Mouse (Mus musculus) forebrain, embryonic 11.5 days (tissue): Measurements from ENCODE around the gene Setx. TPM values are rescaled to one million over a fixed set of nuclear protein-coding genes. Genes with fewer than 3 reads are reported as not detected.
"Not testable (repeated sequence)": the region's sequence is repeated elsewhere in the genome, so short reads cannot be mapped to it uniquely, and the experiment has no call there.

ENCODE experiments used
- ATAC-seq: fragments of 200-750 bp; cut with Nextera tagmentation; replicated peaks from 2 replicates; pipeline ENCODE4 v1.8.0; 2017; ENCODE audit warnings: moderate TSS enrichment; ENCODE audit not compliant: low FRiP score
- DNase-seq: peaks from one replicate; pipeline ENCODE4 v3.0.0-alpha.2; 2017; ENCODE audit warnings: low spot score
- H3K27ac ChIP-seq: fragments of 300-500 bp; sonication (generic); 2 replicates; pipeline ENCODE4 v1.5.1; 2014; ENCODE audit warnings: low read depth, low read length
- H3K27me3 ChIP-seq: fragments of 300-500 bp; sonication (generic); 2 replicates; pipeline ENCODE4 v1.6.1; 2014; ENCODE audit warnings: mild to moderate bottlenecking, low read length, mixed read lengths; ENCODE audit not compliant: control insufficient read depth, insufficient read depth
- H3K36me3 ChIP-seq: fragments of 300-500 bp; sonication (generic); 2 replicates; pipeline ENCODE4 v1.6.1; 2014; ENCODE audit warnings: mild to moderate bottlenecking, low read length, moderate library complexity, mixed read lengths; ENCODE audit not compliant: control insufficient read depth, insufficient read depth
- H3K4me1 ChIP-seq: fragments of 300-500 bp; sonication (generic); replicated peaks from 2 replicates; pipeline ENCODE4 v1.6.1; 2014; ENCODE audit warnings: low read length, mixed read lengths; ENCODE audit not compliant: control insufficient read depth, insufficient read depth
- H3K4me2 ChIP-seq: fragments of 300-500 bp; sonication (generic); 2 replicates; pipeline ENCODE4 v1.6.1; 2014; ENCODE audit warnings: low read depth, mild to moderate bottlenecking, low read length, moderate library complexity, mixed read lengths; ENCODE audit not compliant: severe bottlenecking
- H3K4me3 ChIP-seq: fragments of 300-500 bp; sonication (generic); 2 replicates; pipeline ENCODE4 v1.5.1; 2014; ENCODE audit warnings: low read depth, low read length
- H3K9ac ChIP-seq: fragments of 300-500 bp; sonication (generic); 2 replicates; pipeline ENCODE4 v1.6.1; 2014; ENCODE audit warnings: low read length
- H3K9me3 ChIP-seq: fragments of 300-500 bp; sonication (generic); 2 replicates; pipeline ENCODE4 v1.6.1; 2016; ENCODE audit warnings: low read length, mixed read lengths; ENCODE audit not compliant: control insufficient read depth
- WGBS: fragments of 180-500 bp; shearing (Covaris S2); extraction: QIAGEN DNeasy Blood & Tissue Kit; methylation state at CpG from one replicate; pipeline ENCODE4 v1.1.7; 2014; 5-methylcytosine and 5-hydroxymethylcytosine counted together
- polyA plus RNA-seq: library from polyadenylated mRNA; unstranded; fragments of >200 nt; fragmentation: Nextera tagmentation; extraction: Ambion mirVana; gene quantifications from 2 replicates; pipeline ENCODE4 v1.2.1, GENCODE M21; 2014

Setx gene
- polyA plus RNA-seq = 11.2 and 12.2 TPM in 2 replicates

DNA sequence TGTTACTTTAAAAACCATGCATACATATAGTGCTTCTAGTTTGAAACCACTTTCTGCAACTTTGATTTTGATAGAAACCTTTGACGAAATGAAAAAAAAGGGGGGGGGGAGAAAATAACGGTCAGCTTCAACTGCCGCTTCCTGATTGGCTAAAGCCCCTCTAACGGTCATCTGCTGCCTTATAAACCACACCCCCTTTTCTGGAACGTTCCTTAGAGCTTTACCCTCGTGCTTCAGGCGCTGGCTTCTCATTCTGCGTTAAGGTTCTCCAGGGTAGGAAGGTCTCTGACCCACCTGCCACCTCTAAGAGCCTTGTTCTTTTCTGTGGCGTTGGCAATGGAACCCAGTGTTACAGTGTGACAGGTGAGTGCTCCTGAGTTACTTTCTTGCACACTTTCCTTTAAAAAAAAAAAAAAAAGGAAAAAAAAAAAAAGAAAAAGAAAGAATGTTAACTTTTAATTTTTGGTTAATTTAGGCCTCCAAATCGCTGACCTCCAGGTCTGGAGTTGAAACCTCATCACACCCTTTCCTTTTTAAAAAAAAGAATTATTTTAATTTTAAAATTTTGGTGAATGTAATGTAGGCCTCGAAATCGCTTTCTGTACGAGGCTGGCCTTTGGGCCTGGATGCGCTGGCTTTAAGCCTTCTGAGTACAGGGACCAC, at the start of gene Setx:
TSS of gene Setx (plus strand) at position 275 of the 663 bp plus-strand sequence.
- Histone ChIP-seq H3K27me3 (no peaks in the 10 kb centered on the region), H3K9me3 (no peaks in the 10 kb centered on the region), H3K4me2 (peak within 1 kb of the TSS; percentile 54), H3K36me3 (no peaks in the 10 kb centered on the region), H3K27ac (peak within 1 kb of the TSS; percentile 92), H3K9ac (peak within 1 kb of the TSS; percentile 92), H3K4me1 (peaks cover 2% of the 10 kb centered on the region; the same call in 1 of the 2 replicates), H3K4me3 (peak within 1 kb of the TSS; percentile 71)
- DNase-seq (no peak), ATAC-seq (no peak)
- 71% methylated on average over 14 of the region's 14 CpGs for WGBS

DNA sequence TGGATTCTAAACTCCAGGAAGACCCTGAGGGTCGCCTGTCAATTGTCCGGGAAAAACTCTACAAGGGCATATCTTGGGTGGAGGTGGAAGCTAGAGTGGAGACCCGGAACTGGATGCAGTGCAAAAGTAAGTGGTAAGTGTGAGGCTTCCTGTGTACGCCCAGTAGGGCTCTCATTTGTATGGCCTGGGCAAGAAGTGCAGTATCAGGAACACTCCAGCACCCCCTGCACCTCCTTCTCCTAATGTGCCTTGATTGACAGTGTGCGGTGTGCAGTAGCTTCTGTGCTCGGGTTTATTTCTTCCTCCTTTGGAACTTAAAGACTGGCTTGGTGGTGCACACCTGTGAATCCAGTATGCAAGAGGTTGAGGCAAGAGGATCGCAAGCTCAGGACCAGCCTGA, 49.3 kb upstream of the Setx start:
- Histone ChIP-seq H3K4me1 (no peaks in the 10 kb centered on the region), H3K4me2 (no peak overlapping the region), H3K36me3 (peaks cover 17% of the 10 kb centered on the region; the same call in 1 of the 2 replicates), H3K9ac (no peak overlapping the region), H3K27ac (no peak overlapping the region), H3K4me3 (no peak overlapping the region), H3K9me3 (no peaks in the 10 kb centered on the region), H3K27me3 (no peaks in the 10 kb centered on the region)
- WGBS = 92% methylated on average over 7 of the region's 7 CpGs
- DNase-seq (no peak), ATAC-seq (no peak)

DNA sequence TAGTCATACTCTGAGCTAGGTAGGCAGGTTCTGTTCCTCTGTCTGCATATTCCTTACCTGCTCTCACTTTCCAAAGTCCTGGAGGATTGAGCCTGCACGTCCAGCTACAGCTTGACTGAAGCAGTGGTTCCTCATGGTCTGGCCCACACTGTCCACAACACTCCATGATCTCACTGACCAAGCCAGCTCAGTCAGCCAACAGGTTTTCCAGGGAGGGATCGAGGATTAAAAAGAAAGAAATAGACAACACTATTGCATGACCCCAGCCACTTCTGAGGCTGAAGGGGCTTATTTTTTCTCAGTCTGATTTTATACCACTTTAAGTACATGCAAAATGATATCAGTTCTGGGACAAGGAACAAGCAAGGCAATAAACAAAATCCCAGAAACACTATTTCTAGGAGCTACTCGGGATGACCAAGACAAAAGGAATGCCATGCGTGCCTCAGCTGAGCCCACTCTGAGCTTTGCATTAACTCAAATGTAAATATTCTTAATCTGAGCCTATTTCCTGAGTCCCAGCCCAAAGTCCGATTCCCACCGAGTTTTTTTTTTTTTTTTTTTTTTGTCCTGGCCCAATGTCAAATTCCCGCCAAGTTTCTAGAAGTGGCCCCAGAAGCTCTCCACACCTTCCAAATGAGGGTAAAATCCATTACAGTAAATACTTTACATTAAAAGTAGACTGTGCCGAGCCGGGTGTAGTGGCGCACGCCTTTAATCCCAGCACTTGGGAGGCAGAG, 48.5 kb upstream of the Setx start:
- Histone ChIP-seq H3K27me3 (no peaks in the 10 kb centered on the region), H3K4me1 (no peaks in the 10 kb centered on the region), H3K4me2 (no peak overlapping the region), H3K4me3 (no peak overlapping the region), H3K9ac (no peak overlapping the region), H3K27ac (no peak overlapping the region), H3K9me3 (no peaks in the 10 kb centered on the region), H3K36me3 (peaks cover 16% of the 10 kb centered on the region; the same call in 1 of the 2 replicates)
- ATAC-seq = no peak
- 95% methylated on average over 11 of the region's 11 CpGs for WGBS
- no peak for DNase-seq

DNA sequence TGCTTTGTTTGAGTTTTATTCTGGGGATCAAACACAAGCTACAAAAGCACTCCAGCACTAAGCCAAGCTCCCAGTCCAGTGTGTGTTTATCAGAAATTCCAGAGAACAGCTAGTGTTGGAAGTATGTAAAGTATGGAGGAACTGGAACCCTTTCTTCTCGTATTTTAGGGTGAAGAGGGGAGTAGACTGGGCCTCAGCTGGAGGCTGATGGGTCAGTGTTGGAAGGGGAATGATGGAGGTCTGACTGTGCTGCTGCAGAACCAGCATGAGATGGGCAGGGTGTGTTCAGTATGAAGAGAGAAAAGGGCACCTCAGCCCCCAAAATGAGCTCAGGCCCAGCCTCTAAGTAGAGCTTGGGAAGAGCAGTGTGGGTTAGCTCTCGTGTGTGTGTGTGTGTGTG, 47.8 kb upstream of the Setx start:
- WGBS = 82% methylated on average over 2 of the region's 2 CpGs
- Histone ChIP-seq H3K27me3 (no peaks in the 10 kb centered on the region), H3K9ac (no peak overlapping the region), H3K27ac (no peak overlapping the region), H3K4me3 (no peak overlapping the region), H3K4me2 (no peak overlapping the region), H3K36me3 (peaks cover 11% of the 10 kb centered on the region; the same call in 1 of the 2 replicates), H3K9me3 (no peaks in the 10 kb centered on the region), H3K4me1 (no peaks in the 10 kb centered on the region)
- ATAC-seq = no peak
- DNase-seq = no peak

DNA sequence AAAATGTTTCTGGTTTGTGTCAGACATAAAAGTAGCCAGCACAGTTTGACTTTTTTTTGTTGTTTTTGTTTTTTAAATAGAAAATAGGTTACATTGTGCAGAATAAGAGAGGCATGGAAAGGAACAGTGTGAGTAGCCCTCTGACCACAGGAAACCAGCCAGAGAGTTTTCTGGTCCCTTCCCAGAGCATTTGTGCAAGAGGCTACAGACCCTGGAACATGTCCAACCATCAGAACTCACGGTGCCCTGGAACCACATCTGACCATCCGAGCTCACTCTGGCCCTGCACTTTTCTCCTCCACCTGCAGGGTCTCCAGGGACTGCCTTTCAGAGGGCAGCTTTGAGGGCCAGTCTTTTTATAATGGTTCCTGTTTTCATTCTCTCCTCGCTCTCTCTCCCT, 42.0 kb upstream of the Setx start:
- Histone ChIP-seq H3K9me3 (no peaks in the 10 kb centered on the region), H3K27me3 (no peaks in the 10 kb centered on the region), H3K9ac (no peak overlapping the region), H3K4me1 (no peaks in the 10 kb centered on the region), H3K4me2 (no peak overlapping the region), H3K36me3 (peaks cover 9% of the 10 kb centered on the region), H3K27ac (no peak overlapping the region), H3K4me3 (no peak overlapping the region)
- WGBS = 81% methylated on average over 3 of the region's 3 CpGs
- no peak for ATAC-seq
- DNase-seq = no peak

DNA sequence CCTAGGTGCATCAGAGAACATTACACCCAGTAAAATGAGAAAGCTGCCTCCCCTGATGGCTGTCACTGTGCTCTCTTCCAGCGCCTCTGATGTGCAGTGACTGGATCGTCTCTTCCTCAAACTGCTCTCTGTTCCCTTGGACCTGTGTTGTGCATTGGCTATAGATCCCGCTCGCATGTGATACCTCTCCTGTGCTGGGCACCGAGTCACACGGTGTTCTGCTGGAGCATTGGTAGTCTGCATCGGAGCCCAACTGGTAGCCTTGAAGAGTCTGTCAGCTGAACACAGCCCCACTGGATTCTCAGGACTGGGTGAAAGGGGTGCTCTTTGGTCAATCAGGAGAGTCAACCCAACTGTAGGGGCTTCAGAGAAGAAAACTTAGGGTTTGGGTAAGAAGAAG, 38.0 kb upstream of the Setx start:
- no peak for ATAC-seq
- no peak overlapping the region for H3K4me2 ChIP-seq
- no peak overlapping the region for H3K4me3 ChIP-seq
- H3K27me3 ChIP-seq = no peaks in the 10 kb centered on the region
- H3K36me3 ChIP-seq = peaks cover 9% of the 10 kb centered on the region
- no peak overlapping the region for H3K9ac ChIP-seq
- no peaks in the 10 kb centered on the region for H3K9me3 ChIP-seq
- H3K27ac ChIP-seq = no peak overlapping the region
- DNase-seq = no peak
- 97% methylated on average over 7 of the region's 7 CpGs for WGBS
- H3K4me1 ChIP-seq = no peaks in the 10 kb centered on the region

DNA sequence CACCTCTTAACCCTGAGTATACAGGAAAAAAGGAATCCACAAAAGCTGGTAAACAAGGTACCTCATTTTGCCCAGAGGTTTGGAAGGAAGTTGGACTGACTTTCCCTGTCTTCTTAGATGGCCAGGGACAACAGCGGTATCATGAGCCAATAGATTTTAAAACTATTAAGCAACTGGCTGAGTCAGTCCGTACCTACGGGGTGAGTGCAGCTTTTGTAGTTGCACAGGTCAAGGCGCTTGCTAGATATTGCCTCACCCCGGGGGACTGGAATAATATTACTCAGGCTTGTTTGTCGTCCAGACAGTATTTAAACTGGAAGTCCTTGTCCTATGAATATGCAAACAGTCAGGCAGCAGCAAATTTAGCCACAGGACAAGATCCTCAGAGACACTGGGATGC, 34.7 kb upstream of the Setx start:
- H3K4me3 ChIP-seq, DNase-seq, H3K36me3 ChIP-seq, H3K4me2 ChIP-seq, H3K4me1 ChIP-seq, H3K27me3 ChIP-seq, ATAC-seq, H3K9ac ChIP-seq, H3K27ac ChIP-seq, H3K9me3 ChIP-seq: not testable (repeated sequence)
- 84% methylated on average over 6 of the region's 6 CpGs for WGBS

DNA sequence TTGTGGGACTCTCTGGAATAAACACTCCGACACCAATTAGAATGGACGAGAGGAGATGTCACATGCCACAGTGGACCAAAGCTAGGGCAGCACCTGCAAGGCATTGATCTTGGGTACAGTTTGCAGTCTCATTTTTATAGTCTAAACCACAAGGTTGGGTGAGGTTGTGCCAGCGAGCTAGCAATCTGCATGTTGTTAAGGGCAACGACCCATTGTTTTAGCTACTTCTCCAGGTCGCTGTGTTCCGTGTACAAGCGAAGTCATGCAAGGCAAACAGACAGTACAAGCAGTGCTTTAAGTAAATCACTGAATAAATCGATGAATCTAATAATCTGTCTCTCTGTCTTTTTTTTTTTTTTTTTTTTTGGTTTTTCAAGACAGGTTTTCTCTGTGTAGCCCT, 28.3 kb upstream of the Setx start:
- ATAC-seq (no peak), DNase-seq (no peak)
- Histone ChIP-seq H3K4me1 (no peaks in the 10 kb centered on the region), H3K9me3 (no peaks in the 10 kb centered on the region), H3K4me2 (no peak overlapping the region), H3K9ac (no peak overlapping the region), H3K4me3 (no peak overlapping the region), H3K27me3 (no peaks in the 10 kb centered on the region), H3K27ac (no peak overlapping the region), H3K36me3 (no peaks in the 10 kb centered on the region)
- 96% methylated on average over 8 of the region's 8 CpGs for WGBS
